Mouse (Mus musculus) forebrain, postnatal 0 days (tissue): Measurements from ENCODE around the gene Smap1. TPM values are rescaled to one million over a fixed set of nuclear protein-coding genes. Genes with fewer than 3 reads are reported as not detected.
A peak's percentile ranks its signal among the peaks of the same experiment; 100 is the strongest.

Source experiments
- ATAC-seq: fragments of 200-750 bp; cut with Nextera tagmentation; 2 replicates; pipeline ENCODE4 v1.8.0; 2017; ENCODE audit warnings: mild to moderate bottlenecking, moderate library complexity
- DNase-seq: peaks from one replicate; pipeline ENCODE4 v3.0.0-alpha.2; 2015
- H3K27ac ChIP-seq: fragments of 300-500 bp; sonication (generic); 2 replicates; pipeline ENCODE4 v1.5.1; 2014; ENCODE audit warnings: low read depth, mild to moderate bottlenecking, antibody characterized with exemption, low read length, moderate library complexity, mixed read lengths
- H3K27me3 ChIP-seq: fragments of 300-500 bp; sonication (generic); 2 replicates; pipeline ENCODE4 v1.6.1; 2014; ENCODE audit warnings: mild to moderate bottlenecking, low read length, mixed read lengths; ENCODE audit not compliant: insufficient read depth
- H3K36me3 ChIP-seq: fragments of 300-500 bp; sonication (generic); 2 replicates; pipeline ENCODE4 v1.6.1; 2014; ENCODE audit warnings: mild to moderate bottlenecking, moderate library complexity; ENCODE audit not compliant: insufficient read depth
- H3K4me1 ChIP-seq: fragments of 300-500 bp; sonication (generic); 2 replicates; pipeline ENCODE4 v1.6.1; 2014; ENCODE audit warnings: antibody characterized with exemption; ENCODE audit not compliant: insufficient read depth
- H3K4me2 ChIP-seq: fragments of 300-500 bp; sonication (generic); 2 replicates; pipeline ENCODE4 v1.6.1; 2014; ENCODE audit warnings: low read depth, mild to moderate bottlenecking, moderate library complexity
- H3K4me3 ChIP-seq: fragments of 300-500 bp; sonication (generic); 2 replicates; pipeline ENCODE4 v1.5.1; 2014; ENCODE audit warnings: low read depth, low read length, mixed read lengths
- H3K9ac ChIP-seq: fragments of 300-500 bp; sonication (generic); 2 replicates; pipeline ENCODE4 v1.6.1; 2014; ENCODE audit warnings: mild to moderate bottlenecking
- H3K9me3 ChIP-seq: fragments of 300-500 bp; sonication (generic); 2 replicates; pipeline ENCODE4 v1.6.1; 2016; ENCODE audit warnings: low read length
- CTCF ChIP-seq: sonication (generic); IDR thresholded peaks from 2 replicates; pipeline ENCODE4 v1.5.1; 2016; ENCODE audit warnings: antibody characterized with exemption, control low read depth, low read depth
- WGBS: fragments of 180-500 bp; shearing (Covaris S2); extraction: QIAGEN DNeasy Blood & Tissue Kit; methylation state at CpG from one replicate; pipeline ENCODE4 v1.1.7; 2014; 5-methylcytosine and 5-hydroxymethylcytosine counted together
- polyA plus RNA-seq: library from polyadenylated mRNA; unstranded; fragments of >200 nt; fragmentation: Nextera tagmentation; extraction: Ambion mirVana; gene quantifications from 2 replicates; pipeline ENCODE4 v1.2.1, GENCODE M21; 2015
- total RNA-seq: library from RNA; depleted of rRNA; stranded (reverse); fragments of >200 nt; gene quantifications from 2 replicates; pipeline ENCODE4 v1.2.3, GENCODE M21; 2014

Gene Smap1
- total and polyA plus RNA-seq, 2 experiments from 2014 or later, result 80.5 to 152 TPM

GRCm38 (mm10) chr1:23865566-23865965, 56.6 kb downstream of the Smap1 start:
- WGBS, result 92% methylated on average over 7 of the region's 7 CpGs
- Histone ChIP-seq H3K9ac (no peak overlapping the region), H3K9me3 (no peaks in the 10 kb centered on the region), H3K27ac (no peak overlapping the region), H3K36me3 (peaks cover 3% of the 10 kb centered on the region; the same call in 1 of the 2 replicates), H3K4me1 (no peaks in the 10 kb centered on the region), H3K4me3 (no peak overlapping the region), H3K4me2 (no peak overlapping the region), H3K27me3 (no peaks in the 10 kb centered on the region)
- TF ChIP-seq CTCF, result no peak
- no peak for DNase-seq
- ATAC-seq, result no peak

GRCm38 (mm10) chr1:23860944-23861343, 61.2 kb downstream of the Smap1 start:
- H3K27me3 ChIP-seq, result no peaks in the 10 kb centered on the region
- ATAC-seq (no peak), DNase-seq (no peak)
- H3K9ac ChIP-seq, result no peak overlapping the region
- H3K4me2 ChIP-seq, result no peak overlapping the region
- no peak for TF ChIP-seq CTCF
- no peaks in the 10 kb centered on the region for H3K4me1 ChIP-seq
- WGBS, result 96% methylated on average over 2 of the region's 2 CpGs
- H3K36me3 ChIP-seq, result peaks cover 23% of the 10 kb centered on the region
- H3K9me3 ChIP-seq, result no peaks in the 10 kb centered on the region
- H3K27ac ChIP-seq, result no peak overlapping the region
- H3K4me3 ChIP-seq, result no peak overlapping the region

- TF ChIP-seq CTCF, result no peak
Measured at GRCm38 (mm10) chr1:23855623-23856022, 66.5 kb downstream of the Smap1 start.

GRCm38 (mm10) chr1:23846044-23846680, 76.0 kb downstream of the Smap1 start:
- DNase-seq, result peak; percentile 56
- WGBS, result 29% methylated on average over 10 of the region's 10 CpGs
- no peaks in the 10 kb centered on the region for H3K4me1 ChIP-seq
- peak; percentile 82 for ATAC-seq
- no peak overlapping the region for H3K4me3 ChIP-seq
- H3K9ac ChIP-seq, result no peak overlapping the region
- no peak overlapping the region for H3K27ac ChIP-seq
- H3K4me2 ChIP-seq, result no peak overlapping the region
- H3K9me3 ChIP-seq, result no peaks in the 10 kb centered on the region
- H3K36me3 ChIP-seq, result peaks cover 34% of the 10 kb centered on the region
- no peak for TF ChIP-seq CTCF
- H3K27me3 ChIP-seq, result no peaks in the 10 kb centered on the region

More at GRCm38 (mm10) chr1:23855623-23856022, 66.5 kb downstream of the Smap1 start:
- Histone ChIP-seq H3K9me3 (no peaks in the 10 kb centered on the region), H3K4me3 (no peak overlapping the region), H3K36me3 (peaks cover 26% of the 10 kb centered on the region), H3K27me3 (no peaks in the 10 kb centered on the region), H3K4me1 (no peaks in the 10 kb centered on the region), H3K4me2 (no peak overlapping the region), H3K9ac (no peak overlapping the region), H3K27ac (no peak overlapping the region)
- no peak for DNase-seq
- no peak for ATAC-seq
- 86% methylated on average over 3 of the region's 3 CpGs for WGBS

- no peak for TF ChIP-seq CTCF
- Histone ChIP-seq H3K4me2 (no peak overlapping the region), H3K4me1 (no peaks in the 10 kb centered on the region), H3K9me3 (no peaks in the 10 kb centered on the region), H3K36me3 (peaks cover 34% of the 10 kb centered on the region), H3K27me3 (no peaks in the 10 kb centered on the region), H3K9ac (no peak overlapping the region), H3K4me3 (no peak overlapping the region), H3K27ac (no peak overlapping the region)
- 91% methylated on average over 10 of the region's 10 CpGs for WGBS
- ATAC-seq (no peak), DNase-seq (no peak)
Measured at GRCm38 (mm10) chr1:23845007-23845406, 77.1 kb downstream of the Smap1 start.

GRCm38 (mm10) chr1:23843790-23844189, 78.3 kb downstream of the Smap1 start:
- WGBS, result 81% methylated on average over 7 of the region's 7 CpGs
- no peaks in the 10 kb centered on the region for H3K27me3 ChIP-seq
- ATAC-seq, result no peak
- H3K4me2 ChIP-seq, result no peak overlapping the region
- no peak overlapping the region for H3K9ac ChIP-seq
- H3K4me3 ChIP-seq, result no peak overlapping the region
- DNase-seq, result no peak
- no peaks in the 10 kb centered on the region for H3K9me3 ChIP-seq
- H3K36me3 ChIP-seq, result peaks cover 34% of the 10 kb centered on the region
- TF ChIP-seq CTCF, result no peak
- no peak overlapping the region for H3K27ac ChIP-seq
- H3K4me1 ChIP-seq, result no peaks in the 10 kb centered on the region

- WGBS, result 72% methylated on average over 3 of the region's 3 CpGs
- no peak for ATAC-seq
- Histone ChIP-seq H3K4me3 (no peak overlapping the region), H3K9me3 (no peaks in the 10 kb centered on the region), H3K27me3 (no peaks in the 10 kb centered on the region), H3K36me3 (peaks cover 26% of the 10 kb centered on the region), H3K4me1 (no peaks in the 10 kb centered on the region), H3K9ac (no peak overlapping the region), H3K27ac (no peak overlapping the region), H3K4me2 (no peak overlapping the region)
- no peak for TF ChIP-seq CTCF
- no peak for DNase-seq
Measured at GRCm38 (mm10) chr1:23842629-23843028, 79.5 kb downstream of the Smap1 start.
